Mouse (Mus musculus) brain, embryonic 14.5 days (tissue): Measurements from ENCODE around the gene Gtf3c2. TPM values are rescaled to one million over a fixed set of nuclear protein-coding genes. Genes with fewer than 3 reads are reported as not detected.

Experiments
- DNase-seq: peaks from one replicate; pipeline ENCODE4 v3.0.0-alpha.2; 2011; ENCODE audit warnings: low read depth
- CTCF ChIP-seq: fragments of 200-500 bp; IDR thresholded peaks from 2 replicates; pipeline ENCODE4 v1.5.1; 2012; ENCODE audit warnings: inconsistent platforms, mild to moderate bottlenecking, moderate library complexity, borderline replicate concordance; ENCODE audit not compliant: insufficient read depth, insufficient read length; ENCODE audit errors: extremely low read depth
- POLR2A ChIP-seq: fragments of 200-500 bp; IDR thresholded peaks from 2 replicates; pipeline ENCODE4 v1.6.1; 2012; ENCODE audit warnings: mild to moderate bottlenecking, inconsistent platforms, borderline replicate concordance; ENCODE audit not compliant: poor library complexity, insufficient read depth, insufficient read length, severe bottlenecking; ENCODE audit errors: extremely low read depth
- polyA plus RNA-seq: library from polyadenylated mRNA; depleted of rRNA; stranded (reverse); fragments of >200 nt; gene quantifications from 2 replicates; pipeline ENCODE4 v1.2.3, GENCODE M21; 2012

The Gtf3c2 gene
- polyA plus RNA-seq, 1 experiment = 94.3 TPM

GRCm38 (mm10) chr5:31203866-31204265, 23.9 kb upstream of the Gtf3c2 start:
- DNase-seq = no peak
- no peak for TF ChIP-seq POLR2A
- no peak for TF ChIP-seq CTCF

- TF ChIP-seq CTCF (no peak), POLR2A (no peak)
- DNase-seq = no peak
Measured at GRCm38 (mm10) chr5:31202933-31203332, 23.0 kb upstream of the Gtf3c2 start.

GRCm38 (mm10) chr5:31201742-31202590, 22.0 kb upstream of the Gtf3c2 start, which contains the start of gene Zfp513:
Zfp513 (minus strand) TSS chr5:31202303.
- TF ChIP-seq CTCF = no peak
- peak; percentile 38; the same call in 1 of the 2 replicates for TF ChIP-seq POLR2A
- DNase-seq = peak; percentile 100

- DNase-seq = no peak
- TF ChIP-seq CTCF (no peak), POLR2A (no peak)
Measured at GRCm38 (mm10) chr5:31201042-31201741, 21.2 kb upstream of the Gtf3c2 start.

- DNase-seq = peak; percentile 41
- TF ChIP-seq POLR2A = no peak
- no peak for TF ChIP-seq CTCF
Measured at GRCm38 (mm10) chr5:31200327-31200768, 20.4 kb upstream of the Gtf3c2 start.

GRCm38 (mm10) chr5:31199893-31200292, 19.9 kb upstream of the Gtf3c2 start:
- DNase-seq = peak; percentile 29

GRCm38 (mm10) chr5:31199321-31199892, 19.5 kb upstream of the Gtf3c2 start:
- DNase-seq = no peak
- TF ChIP-seq CTCF (no peak), POLR2A (no peak)

More at GRCm38 (mm10) chr5:31199893-31200292, 19.9 kb upstream of the Gtf3c2 start:
- TF ChIP-seq CTCF (no peak), POLR2A (no peak)

GRCm38 (mm10) chr5:31198616-31199320, 18.8 kb upstream of the Gtf3c2 start:
- TF ChIP-seq CTCF = no peak
- no peak for TF ChIP-seq POLR2A
- DNase-seq = no peak

- TF ChIP-seq CTCF (no peak), POLR2A (no peak)
- DNase-seq = no peak
Measured at GRCm38 (mm10) chr5:31198170-31198569, 18.2 kb upstream of the Gtf3c2 start.

GRCm38 (mm10) chr5:31197072-31197471, 17.1 kb upstream of the Gtf3c2 start:
- no peak for DNase-seq
- TF ChIP-seq CTCF (no peak), POLR2A (no peak)

GRCm38 (mm10) chr5:31196207-31196606, 16.3 kb upstream of the Gtf3c2 start:
- DNase-seq = no peak
- TF ChIP-seq CTCF = no peak
- TF ChIP-seq POLR2A = no peak

GRCm38 (mm10) chr5:31195671-31196070, 15.7 kb upstream of the Gtf3c2 start:
- TF ChIP-seq POLR2A (no peak), CTCF (no peak)
- DNase-seq = no peak
